Mouse (Mus musculus) G1E (cell line): ENCODE data around the gene Cadm2.

ENCODE experiments used
- CTCF ChIP-seq: IDR thresholded peaks from 2 replicates; pipeline ENCODE4 v1.5.1; 2012; ENCODE audit warnings: low read depth, low read length, inconsistent platforms, mixed read lengths
- GATA1 ChIP-seq: IDR thresholded peaks from 2 replicates; pipeline ENCODE4 v1.6.1; 2012; ENCODE audit warnings: borderline replicate concordance, low read length, inconsistent platforms, mixed read lengths

GRCm38 (mm10) chr16:67605661-67606060, 15.0 kb downstream of the Cadm2 start:
- no peak for TF ChIP-seq CTCF
- TF ChIP-seq GATA1, result no peak
